Mouse (Mus musculus) hindbrain, embryonic 12.5 days (tissue): Measurements from ENCODE around the gene Eid1. TPM values are rescaled to one million over a fixed set of nuclear protein-coding genes. Genes with fewer than 3 reads are reported as not detected.

ENCODE experiments used
- ATAC-seq: fragments of 200-750 bp; cut with Nextera tagmentation; 2 replicates; pipeline ENCODE4 v1.8.0; 2017; ENCODE audit warnings: moderate TSS enrichment; ENCODE audit not compliant: low FRiP score
- H3K27ac ChIP-seq: fragments of 300-500 bp; sonication (generic); 2 replicates; pipeline ENCODE4 v1.5.1; 2016; ENCODE audit warnings: mild to moderate bottlenecking
- H3K27me3 ChIP-seq: fragments of 300-500 bp; sonication (generic); 2 replicates; pipeline ENCODE4 v1.6.1; 2016; ENCODE audit warnings: mild to moderate bottlenecking
- H3K36me3 ChIP-seq: fragments of 300-500 bp; sonication (generic); 2 replicates; pipeline ENCODE4 v1.6.1; 2016; ENCODE audit warnings: mild to moderate bottlenecking
- H3K4me1 ChIP-seq: fragments of 300-500 bp; sonication (generic); 2 replicates; pipeline ENCODE4 v1.6.1; 2016
- H3K4me2 ChIP-seq: fragments of 300-500 bp; sonication (generic); replicated peaks from 2 replicates; pipeline ENCODE4 v1.6.1; 2016; ENCODE audit warnings: mild to moderate bottlenecking
- H3K4me3 ChIP-seq: fragments of 300-500 bp; sonication (generic); 2 replicates; pipeline ENCODE4 v1.5.1; 2016; ENCODE audit warnings: mild to moderate bottlenecking
- H3K9ac ChIP-seq: fragments of 300-500 bp; sonication (generic); 2 replicates; pipeline ENCODE4 v1.6.1; 2016; ENCODE audit warnings: mild to moderate bottlenecking, moderate library complexity
- H3K9me3 ChIP-seq: fragments of 300-500 bp; sonication (generic); replicated peaks from 2 replicates; pipeline ENCODE4 v1.6.1; 2016; ENCODE audit warnings: mild to moderate bottlenecking
- WGBS: fragments of 180-500 bp; shearing (Covaris S2); methylation state at CpG from one replicate; pipeline ENCODE4 v1.1.7; 2016; 5-methylcytosine and 5-hydroxymethylcytosine counted together
- polyA plus RNA-seq: library from polyadenylated mRNA; unstranded; fragments of >200 nt; fragmentation: Nextera tagmentation; extraction: Ambion mirVana; gene quantifications from 2 replicates; pipeline ENCODE4 v1.2.1, GENCODE M21; 2016

Eid1 gene
- polyA plus RNA-seq, 1 experiment from 2014 or later, result 392 TPM

DNA sequence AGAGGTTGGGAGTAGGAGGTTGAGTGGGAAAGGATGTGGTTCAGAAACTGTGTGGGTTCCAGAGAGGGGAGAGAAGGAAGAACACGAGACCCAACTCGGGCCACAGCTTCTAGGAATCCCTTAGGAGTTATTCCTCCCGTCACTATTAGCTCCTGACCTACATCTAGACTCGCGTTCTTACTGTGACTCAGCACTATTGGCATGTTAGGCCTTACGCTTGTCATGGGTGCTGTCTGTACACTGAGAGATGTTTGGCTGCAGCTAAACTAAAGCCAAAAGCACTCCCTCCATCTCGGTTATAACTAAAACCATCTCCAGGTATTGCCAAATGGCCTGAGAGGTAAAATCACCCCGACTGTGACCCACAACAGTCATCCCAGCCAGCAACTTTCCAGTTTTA is 43.7 kb downstream of the Eid1 start:
- ATAC-seq, result no peak
- 88% methylated on average over 8 of the region's 8 CpGs for WGBS
- Histone ChIP-seq H3K27ac (no peak overlapping the region), H3K36me3 (no peaks in the 10 kb centered on the region), H3K4me2 (no peak overlapping the region), H3K9ac (no peak overlapping the region), H3K4me1 (no peaks in the 10 kb centered on the region), H3K27me3 (peaks cover 8% of the 10 kb centered on the region), H3K9me3 (no peaks in the 10 kb centered on the region), H3K4me3 (no peak overlapping the region)

- Histone ChIP-seq H3K27ac (peak overlapping the region; percentile 64; the same call in 1 of the 2 replicates), H3K4me2 (peak overlapping the region; percentile 100), H3K27me3 (peaks cover 43% of the 10 kb centered on the region), H3K9ac (peak overlapping the region; percentile 75), H3K4me3 (peak overlapping the region; percentile 54), H3K9me3 (no peaks in the 10 kb centered on the region), H3K36me3 (no peaks in the 10 kb centered on the region), H3K4me1 (peaks cover 19% of the 10 kb centered on the region)
- WGBS, result under 1% methylated on average over 18 of the region's 18 CpGs
- ATAC-seq, result peak; percentile 60
These were observed 50.2 kb downstream of the Eid1 start for GRCm38 (mm10) chr2:125723086-125723407.

- H3K27ac ChIP-seq, result peak overlapping the region; percentile 64
- peak overlapping the region; percentile 75 for H3K9ac ChIP-seq
- under 1% methylated on average over 34 of the region's 34 CpGs for whole genome bisulfite sequencing
- H3K9me3 ChIP-seq, result no peaks in the 10 kb centered on the region
- peak; percentile 84 for ATAC-seq
- H3K27me3 ChIP-seq, result peaks cover 43% of the 10 kb centered on the region
- peak overlapping the region; percentile 100 for H3K4me2 ChIP-seq
- H3K4me3 ChIP-seq, result peak overlapping the region; percentile 54
- peaks cover 19% of the 10 kb centered on the region for H3K4me1 ChIP-seq
- no peaks in the 10 kb centered on the region for H3K36me3 ChIP-seq
These were observed 50.7 kb downstream of the Eid1 start for GRCm38 (mm10) chr2:125723408-125724085.

GRCm38 (mm10) chr2:125724086-125724430 is 51.2 kb downstream of the Eid1 start, which contains the start of gene Shc4:
Gene Shc4 (minus strand): TSS chr2:125724148.
- ATAC-seq, result peak; percentile 89
- under 1% methylated on average over 15 of the region's 15 CpGs for WGBS

More at GRCm38 (mm10) chr2:125724086-125724430, 51.2 kb downstream of the Eid1 start, which contains the start of gene Shc4:
- Histone ChIP-seq H3K4me3 (peak within 1 kb of the TSS; percentile 54), H3K4me1 (peaks cover 19% of the 10 kb centered on the region), H3K36me3 (no peaks in the 10 kb centered on the region), H3K9ac (peak within 1 kb of the TSS; percentile 75), H3K27me3 (peaks cover 44% of the 10 kb centered on the region), H3K27ac (peak within 1 kb of the TSS; percentile 64), H3K9me3 (no peaks in the 10 kb centered on the region), H3K4me2 (peak within 1 kb of the TSS; percentile 100)

Other genes with a start within 250 kb of the Eid1 start
- 0.34 and 0.36 TPM in 2 replicates for gene Gm9913, start 168.0 kb upstream of the Eid1 start, polyA plus RNA-seq
- gene Fbn1, start 165.1 kb upstream of the Eid1 start, polyA plus RNA-seq, result 14.8 and 18.7 TPM in 2 replicates
- 6.7 and 7.5 TPM in 2 replicates for gene Cep152, start 48.0 kb upstream of the Eid1 start, polyA plus RNA-seq
- 3.2 and 3.3 TPM in 2 replicates for gene Shc4, start 51.1 kb downstream of the Eid1 start, polyA plus RNA-seq
- gene Secisbp2l, start 109.8 kb downstream of the Eid1 start, polyA plus RNA-seq, result 32.3 and 33.5 TPM in 2 replicates
- 35.2 and 35.3 TPM in 2 replicates for gene Galk2, start 186.0 kb downstream of the Eid1 start, polyA plus RNA-seq
- 76.4 and 82.0 TPM in 2 replicates for gene Cops2, start 186.0 kb downstream of the Eid1 start, polyA plus RNA-seq